Mouse (Mus musculus) stomach, postnatal 0 days (tissue): Measurements from ENCODE around the gene Plekhg5.

Source experiments
- CTCF ChIP-seq: IDR thresholded peaks from 2 replicates; pipeline ENCODE4 v1.5.1; 2016; ENCODE audit warnings: antibody characterized with exemption, low read depth, mild to moderate bottlenecking, moderate library complexity
- EP300 ChIP-seq: optimal IDR thresholded peaks from 2 replicates; pipeline ENCODE3; 2016; ENCODE audit warnings: antibody characterized with exemption

DNA sequence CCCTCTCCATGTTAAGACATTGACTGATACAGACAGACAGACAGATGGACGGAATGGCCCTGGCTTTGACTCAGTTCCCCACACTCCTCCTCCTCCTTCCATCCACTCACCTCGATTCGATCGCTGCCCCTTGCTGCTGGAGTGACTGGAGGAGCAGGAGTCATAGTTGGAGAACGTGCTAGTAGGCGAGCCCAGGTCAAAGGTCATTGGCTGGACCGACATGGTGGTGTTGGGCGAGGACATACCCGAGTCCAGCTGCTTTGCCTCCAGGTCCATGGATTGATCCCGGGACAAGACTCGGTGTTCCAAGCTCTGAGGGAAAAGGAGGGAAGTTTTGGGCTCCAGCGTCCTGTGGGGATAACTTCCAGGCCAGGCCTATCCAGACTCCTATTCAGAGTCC is 63.1 kb downstream of the Plekhg5 start:
- TF ChIP-seq CTCF (no peak), EP300 (no peak)
